Comparison of ENCODE assay signal across 8 mouse cellular contexts in the genomic region with DNA sequence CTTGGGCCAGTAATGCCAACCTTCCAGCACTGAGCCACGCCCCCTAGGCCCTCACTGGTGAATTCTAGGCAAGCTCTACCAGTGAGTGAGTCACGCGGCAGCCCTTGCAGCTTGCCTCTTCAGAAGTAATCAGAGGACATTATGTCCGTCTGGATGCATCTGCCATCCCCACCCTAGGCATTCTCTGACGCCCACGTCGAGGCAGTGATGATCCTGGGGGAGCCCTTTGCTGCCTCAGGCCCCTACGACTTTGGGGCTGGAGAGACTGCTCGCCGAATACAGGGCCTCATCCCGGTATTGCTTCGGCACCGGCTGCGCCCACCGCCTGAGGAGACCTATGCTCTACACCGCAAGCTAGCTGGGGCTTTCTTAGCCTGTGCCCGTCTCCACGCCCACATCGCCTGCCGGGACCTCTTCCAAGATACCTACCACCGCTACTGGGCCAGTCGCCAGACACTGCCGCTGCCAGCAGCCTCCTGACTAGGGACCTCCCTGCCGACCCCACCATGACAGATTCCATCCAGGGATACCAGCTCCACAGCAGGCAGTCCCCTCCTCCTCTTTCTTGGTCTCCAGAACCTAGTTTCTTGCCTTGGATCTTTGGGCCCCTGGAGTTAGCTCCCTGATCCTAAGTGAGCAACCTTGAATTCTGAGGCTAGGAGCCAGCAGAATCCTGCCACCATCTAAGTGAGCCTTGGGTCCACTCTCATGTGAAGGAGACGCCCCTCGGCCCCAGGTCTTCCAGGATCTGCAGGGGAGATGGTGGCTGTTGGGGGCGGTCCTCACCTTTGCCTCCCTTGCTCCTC. TPM values are rescaled to one million over a fixed set of nuclear protein-coding genes. Genes with fewer than 3 reads are reported as not detected.
DNase-seq lines count a peak whose midpoint lies in the region; ATAC-seq lines count a peak whose summit lies in the region.

No protein-coding gene starts in this region.

- peak overlapping the region; percentile 78 for H3K4me2 ChIP-seq in hindbrain, embryonic 14.5 days (replicated peaks)

- peak; percentile 66 for DNase-seq in adipocyte (ENCODE audit: low spot score)
- peak; percentile 98 for DNase-seq in cerebellum, postnatal 10 days
- peak; percentile 72 to 83 for DNase-seq in frontal cortex, adult 2 months (ENCODE audit: extremely low spot score in 1 of 2, low spot score in 1 of 2)
- peak; percentile 62 for DNase-seq in hindbrain, embryonic 14.5 days (ENCODE audit: low spot score)
- peak; percentile 67 to 73 for DNase-seq in layer of hippocampus, postnatal 36 days
- DNase-seq in lung, postnatal 14 days = peak; percentile 38
- peak; percentile 75 to 80 for DNase-seq in right cerebral cortex, adult 2 months (ENCODE audit: low spot score in 2 of 2)
- DNase-seq in thymus, postnatal 10 days (ENCODE audit: low spot score in 2 of 2) = no peak

- no peaks in the 10 kb centered on the region for H3K9me3 ChIP-seq in hindbrain, embryonic 14.5 days (ENCODE audit: control insufficient read depth, low read length)

- H3K4me3 ChIP-seq in hindbrain, embryonic 14.5 days (replicated peaks; ENCODE audit: low read length) = peak overlapping the region; percentile 8; the same call in 1 of the 2 replicates

- ATAC-seq in hindbrain, embryonic 14.5 days (ENCODE audit: low FRiP score) = peak; percentile 18; the same call in 1 of the 2 replicates

- peaks cover 31% of the 10 kb centered on the region for H3K4me1 ChIP-seq in hindbrain, embryonic 14.5 days (replicated peaks; ENCODE audit: control insufficient read depth, insufficient read depth, low read length)

- WGBS in hindbrain, embryonic 14.5 days = 7% methylated on average over 27 of the region's 27 CpGs

- peaks cover 18% of the 10 kb centered on the region for H3K36me3 ChIP-seq in hindbrain, embryonic 14.5 days (replicated peaks; ENCODE audit: control insufficient read depth, insufficient read depth)

- peak overlapping the region; percentile 80 for H3K27ac ChIP-seq in hindbrain, embryonic 14.5 days

- no peaks in the 10 kb centered on the region for H3K27me3 ChIP-seq in hindbrain, embryonic 14.5 days (ENCODE audit: control insufficient read depth, insufficient read depth, low read length)

- peak overlapping the region; percentile 35; the same call in 1 of the 2 replicates for H3K9ac ChIP-seq in hindbrain, embryonic 14.5 days

RNA-seq across cellular contexts. Expression of a gene that starts 1.0 kb away (rescaled TPM):
- 95.1 and 100 TPM in 2 replicates for polyA plus RNA-seq in frontal cortex, adult 2 months (2012; rRNA removed)
- polyA plus RNA-seq in hindbrain, embryonic 14.5 days (2014; fragmentation: Nextera tagmentation; extraction: Ambion mirVana) = 36.2 and 39.2 TPM in 2 replicates
- total RNA-seq in layer of hippocampus, postnatal 36 days (2021) = 100 to 1,000 TPM; 137 to 144 TPM

RNA-seq across cellular contexts. Expression of a gene that starts 24.4 kb away (rescaled TPM):
- polyA plus RNA-seq in frontal cortex, adult 2 months (2012; rRNA removed) = 39.1 and 40.5 TPM in 2 replicates
- 17.4 and 17.8 TPM in 2 replicates for polyA plus RNA-seq in hindbrain, embryonic 14.5 days (2014; fragmentation: Nextera tagmentation; extraction: Ambion mirVana)
- total RNA-seq in layer of hippocampus, postnatal 36 days (2021) = 10 to 100 TPM; 33.9 to 36.2 TPM

RNA-seq across cellular contexts. Expression of a gene that starts 28.8 kb away (rescaled TPM):
- 5.2 and 6.7 TPM in 2 replicates for polyA plus RNA-seq in frontal cortex, adult 2 months (2012; rRNA removed)
- 6.5 and 8.7 TPM in 2 replicates for polyA plus RNA-seq in hindbrain, embryonic 14.5 days (2014; fragmentation: Nextera tagmentation; extraction: Ambion mirVana)
- 10 to 100 TPM in 1 of 2 experiments, 1 to 10 TPM in 1; 9.3 to 10.1 TPM for total RNA-seq in layer of hippocampus, postnatal 36 days (2021)

Comparison
In these comparisons a context has a peak if more than half of its experiments do, and no peak if none do; other contexts are left out.
1. DNase-seq: peak in adipocyte (single experiment), cerebellum, postnatal 10 days (2 of 2), frontal cortex, adult 2 months (2 of 2), hindbrain, embryonic 14.5 days (single experiment), layer of hippocampus, postnatal 36 days (2 of 2), lung, postnatal 14 days (single experiment) and right cerebral cortex, adult 2 months (2 of 2); none in thymus, postnatal 10 days (0 of 2).